Mouse (Mus musculus): ENCODE measurements around the gene Pate3.

DNA sequence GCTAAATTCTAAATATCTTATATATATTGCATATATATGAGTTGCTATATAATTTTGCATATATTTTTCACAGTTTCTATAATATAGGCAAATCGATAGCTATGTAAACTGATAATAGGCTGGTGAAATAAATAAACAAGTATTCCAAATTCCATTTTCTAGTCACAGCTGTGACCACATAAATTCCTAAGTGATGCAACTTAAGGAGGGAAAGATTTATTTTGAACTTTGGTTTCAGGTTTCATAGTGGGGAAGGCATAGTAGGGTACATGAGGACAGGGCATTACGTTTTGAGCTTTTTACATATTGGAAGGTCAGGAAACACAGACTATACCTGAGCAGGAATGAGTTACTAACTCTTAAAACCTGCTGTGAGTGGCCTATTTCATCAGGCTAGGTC lies 25.6 kb upstream of the Pate3 start:
- TF ChIP-seq JUN (IDR thresholded peaks at IDR 0.05; ENCODE audit: insufficient read depth, low read depth, low read length): no peak
- TF ChIP-seq MAX (IDR thresholded peaks at IDR 0.05; ENCODE audit: low read length): no peak
- TF ChIP-seq CTCF (conservative IDR thresholded peaks at IDR 0.05 in 1 of 2, IDR thresholded peaks at IDR 0.05 in 1 of 2; ENCODE audit: low read depth in 2 of 2, low read length in 2 of 2): no peak
- no peak for TF ChIP-seq UBTF (IDR thresholded peaks at IDR 0.05; ENCODE audit: low read depth, low read length)
- TF ChIP-seq EP300 (IDR thresholded peaks at IDR 0.05; ENCODE audit: low read length): no peak
- TF ChIP-seq USF1 (IDR thresholded peaks at IDR 0.05; ENCODE audit: low read depth, low read length): no peak
- no peak for TF ChIP-seq CHD1 (IDR thresholded peaks at IDR 0.05; ENCODE audit: low read depth, low read length)
- TF ChIP-seq NELFE (IDR thresholded peaks at IDR 0.05; ENCODE audit: low read depth, low read length): no peak

All from CH12.LX (cell line).